Mouse (Mus musculus) lung, postnatal 0 days (tissue): ENCODE results near the gene Gm9918. TPM values are rescaled to one million over a fixed set of nuclear protein-coding genes. Genes with fewer than 3 reads are reported as not detected.

Experiments used
- ATAC-seq: fragments of 200-750 bp; cut with Nextera tagmentation; 2 replicates; pipeline ENCODE4 v1.8.0; 2017; ENCODE audit warnings: moderate library complexity
- DNase-seq: peaks from one replicate; pipeline ENCODE4 v3.0.0-alpha.2; 2016; ENCODE audit warnings: low spot score
- H3K27ac ChIP-seq: fragments of 300-500 bp; sonication (generic); 2 replicates; pipeline ENCODE4 v1.5.1; 2014; ENCODE audit warnings: antibody characterized with exemption, mild to moderate bottlenecking, low read length, mixed read lengths
- H3K27me3 ChIP-seq: fragments of 300-500 bp; sonication (generic); replicated peaks from 2 replicates; pipeline ENCODE4 v1.6.1; 2014; ENCODE audit warnings: low read length, mixed read lengths; ENCODE audit not compliant: insufficient read depth
- H3K36me3 ChIP-seq: fragments of 300-500 bp; sonication (generic); 2 replicates; pipeline ENCODE4 v1.6.1; 2014; ENCODE audit warnings: low read length, mixed read lengths; ENCODE audit not compliant: insufficient read depth
- H3K4me1 ChIP-seq: fragments of 300-500 bp; sonication (generic); 2 replicates; pipeline ENCODE4 v1.6.1; 2014; ENCODE audit warnings: antibody characterized with exemption, low read depth, low read length, mixed read lengths; ENCODE audit not compliant: insufficient read depth
- H3K4me2 ChIP-seq: fragments of 300-500 bp; sonication (generic); replicated peaks from 2 replicates; pipeline ENCODE4 v1.6.1; 2014; ENCODE audit warnings: low read depth, mild to moderate bottlenecking, low read length, moderate library complexity, mixed read lengths
- H3K4me3 ChIP-seq: fragments of 300-500 bp; sonication (generic); 2 replicates; pipeline ENCODE4 v1.5.1; 2014; ENCODE audit warnings: low read depth, low read length
- H3K9ac ChIP-seq: fragments of 300-500 bp; sonication (generic); replicated peaks from 2 replicates; pipeline ENCODE4 v1.6.1; 2014; ENCODE audit warnings: low read depth, mild to moderate bottlenecking
- H3K9me3 ChIP-seq: fragments of 300-500 bp; sonication (generic); 2 replicates; pipeline ENCODE4 v1.6.1; 2016; ENCODE audit warnings: low read length, mixed read lengths
- CTCF ChIP-seq: IDR thresholded peaks from 2 replicates; pipeline ENCODE4 v1.5.1; 2016; ENCODE audit warnings: antibody characterized with exemption, mild to moderate bottlenecking
- EP300 ChIP-seq: IDR thresholded peaks from 2 replicates; pipeline ENCODE4 v1.6.1; 2016; ENCODE audit warnings: antibody characterized with exemption, mild to moderate bottlenecking, control low read depth
- WGBS: fragments of 180-500 bp; shearing (Covaris S2); extraction: QIAGEN DNeasy Blood & Tissue Kit; methylation state at CpG from one replicate; pipeline ENCODE4 v1.1.7; 2014; 5-methylcytosine and 5-hydroxymethylcytosine counted together
- polyA plus RNA-seq: library from polyadenylated mRNA; unstranded; fragments of >200 nt; fragmentation: Nextera tagmentation; extraction: Ambion mirVana; gene quantifications from 2 replicates; pipeline ENCODE4 v1.2.1, GENCODE M21; 2015

Gm9918 gene
- polyA plus RNA-seq, 1 experiment from 2014 or later: 0.13 TPM

- peak overlapping the region; percentile 72 for H3K4me2 ChIP-seq
- no peak for TF ChIP-seq EP300
- peak; percentile 9 for TF ChIP-seq CTCF
- ATAC-seq: peak; percentile 54
- H3K27me3 ChIP-seq: no peaks in the 10 kb centered on the region
- peak overlapping the region; percentile 99 for H3K27ac ChIP-seq
- no peaks in the 10 kb centered on the region for H3K9me3 ChIP-seq
- peaks cover 6% of the 10 kb centered on the region; the same call in 1 of the 2 replicates for H3K36me3 ChIP-seq
- under 1% methylated on average over 47 of the region's 65 CpGs for WGBS
- peak; percentile 91 for DNase-seq
- H3K4me3 ChIP-seq: peak overlapping the region; percentile 67
- peaks cover 30% of the 10 kb centered on the region for H3K4me1 ChIP-seq
- peak overlapping the region; percentile 63 for H3K9ac ChIP-seq
These were observed 22.9 kb upstream of the Gm9918 start for GRCm38 (mm10) chr15:102247252-102248130.

- peak overlapping the region; percentile 99 for H3K27ac ChIP-seq
- peaks cover 6% of the 10 kb centered on the region; the same call in 1 of the 2 replicates for H3K36me3 ChIP-seq
- H3K27me3 ChIP-seq: no peaks in the 10 kb centered on the region
- H3K9ac ChIP-seq: peak overlapping the region; percentile 63
- DNase-seq (peak; percentile 44), ATAC-seq (no peak)
- 11% methylated on average over 8 of the region's 8 CpGs for WGBS
- H3K9me3 ChIP-seq: no peaks in the 10 kb centered on the region
- peak overlapping the region; percentile 72 for H3K4me2 ChIP-seq
- H3K4me1 ChIP-seq: peaks cover 22% of the 10 kb centered on the region
- TF ChIP-seq CTCF (no peak), EP300 (no peak)
- peak overlapping the region; percentile 67 for H3K4me3 ChIP-seq
These were observed 22.1 kb upstream of the Gm9918 start for GRCm38 (mm10) chr15:102248131-102248811.

- no peak overlapping the region for H3K4me3 ChIP-seq
- no peak overlapping the region for H3K9ac ChIP-seq
- peak overlapping the region; percentile 99 for H3K27ac ChIP-seq
- peaks cover 6% of the 10 kb centered on the region; the same call in 1 of the 2 replicates for H3K36me3 ChIP-seq
- peak overlapping the region; percentile 72 for H3K4me2 ChIP-seq
- no peak for ATAC-seq
- H3K9me3 ChIP-seq: no peaks in the 10 kb centered on the region
- H3K4me1 ChIP-seq: peaks cover 18% of the 10 kb centered on the region; the same call in 1 of the 2 replicates
- WGBS: 0% methylated on average over 2 of the region's 3 CpGs
- H3K27me3 ChIP-seq: no peaks in the 10 kb centered on the region
- peak; percentile 64 for DNase-seq
- TF ChIP-seq CTCF (0 out of 2 replicates have a peak, but pooled peaks have one; percentile 15), EP300 (no peak)
These were observed 21.6 kb upstream of the Gm9918 start for GRCm38 (mm10) chr15:102248812-102249191.

GRCm38 (mm10) chr15:102249251-102249691 is 21.1 kb upstream of the Gm9918 start:
- DNase-seq (peak; percentile 76), ATAC-seq (no peak)
- Histone ChIP-seq H3K4me3 (peak overlapping the region; percentile 25), H3K4me2 (peak overlapping the region; percentile 72), H3K36me3 (peaks cover 6% of the 10 kb centered on the region; the same call in 1 of the 2 replicates), H3K4me1 (peaks cover 16% of the 10 kb centered on the region; the same call in 1 of the 2 replicates), H3K9ac (0 out of 2 replicates have a peak overlapping the region, but pooled peaks have one; percentile 26), H3K9me3 (no peaks in the 10 kb centered on the region), H3K27ac (peak overlapping the region; percentile 99), H3K27me3 (no peaks in the 10 kb centered on the region)
- 2% methylated on average over 10 of the region's 13 CpGs for WGBS
- TF ChIP-seq EP300 (no peak), CTCF (no peak)

GRCm38 (mm10) chr15:102249967-102250366 is 20.4 kb upstream of the Gm9918 start:
- Histone ChIP-seq H3K27ac (peak overlapping the region; percentile 99), H3K36me3 (peaks cover 6% of the 10 kb centered on the region; the same call in 1 of the 2 replicates), H3K9ac (no peak overlapping the region), H3K9me3 (no peaks in the 10 kb centered on the region), H3K4me1 (peaks cover 14% of the 10 kb centered on the region; the same call in 1 of the 2 replicates), H3K27me3 (no peaks in the 10 kb centered on the region), H3K4me3 (no peak overlapping the region), H3K4me2 (peak overlapping the region; percentile 72)
- TF ChIP-seq CTCF (no peak), EP300 (no peak)
- DNase-seq (no peak), ATAC-seq (no peak)
- WGBS: 46% methylated on average over 9 of the region's 9 CpGs

- ATAC-seq (no peak), DNase-seq (no peak)
- 72% methylated on average over 5 of the region's 5 CpGs for WGBS
- peaks cover 6% of the 10 kb centered on the region; the same call in 1 of the 2 replicates for H3K36me3 ChIP-seq
- H3K4me3 ChIP-seq: no peak overlapping the region
- H3K9me3 ChIP-seq: no peaks in the 10 kb centered on the region
- H3K4me2 ChIP-seq: no peak overlapping the region
- no peak for TF ChIP-seq CTCF
- no peak for TF ChIP-seq EP300
- no peak overlapping the region for H3K27ac ChIP-seq
- peaks cover 12% of the 10 kb centered on the region; the same call in 1 of the 2 replicates for H3K4me1 ChIP-seq
- no peak overlapping the region for H3K9ac ChIP-seq
- no peaks in the 10 kb centered on the region for H3K27me3 ChIP-seq
These were observed 19.8 kb upstream of the Gm9918 start for GRCm38 (mm10) chr15:102250521-102250920.
